Comparison of ENCODE assay signal across 34 mouse cellular contexts in genomic region chr7:90259899-90260298, GRCm38 (mm10). TPM values are rescaled to one million over a fixed set of nuclear protein-coding genes. Genes with fewer than 3 reads are reported as not detected.
DNase-seq lines count a peak whose midpoint lies in the region; ATAC-seq and TF ChIP-seq lines count a peak whose summit lies in the region.
"Had no signal": no experiment of that assay in that cellular context is flagged by ENCODE, and none has a peak within 500 bp of the region (broad histone marks: within the 10 kb centered on the region; RNA-seq: fewer than 3 reads in every experiment).

No protein-coding gene starts in this region.

- no peak for TF ChIP-seq CTCF in liver, postnatal 0 days (IDR thresholded peaks at IDR 0.05; ENCODE audit: low read depth)

- H3K27ac ChIP-seq in liver, embryonic 13.5 days: no peak overlapping the region
- no peak overlapping the region for H3K27ac ChIP-seq in liver, postnatal 0 days (ENCODE audit: low read depth)
- H3K27ac ChIP-seq in hindbrain, embryonic 16.5 days (ENCODE audit: low read depth, low read length): no peak overlapping the region
- H3K27ac ChIP-seq: embryonic facial prominence, embryonic 10.5 days; embryonic facial prominence, embryonic 13.5 days; forebrain, embryonic 12.5 days; forebrain, embryonic 15.5 days; heart, adult 2 months; heart, embryonic 10.5 days; heart, embryonic 13.5 days; hindbrain, embryonic 14.5 days had no signal

- no peaks in the 10 kb centered on the region for H3K9me3 ChIP-seq in liver, embryonic 13.5 days (replicated peaks)
- no peaks in the 10 kb centered on the region for H3K9me3 ChIP-seq in liver, postnatal 0 days (ENCODE audit: low read length)
- H3K9me3 ChIP-seq in hindbrain, embryonic 16.5 days (ENCODE audit: control insufficient read depth, low read length): no peaks in the 10 kb centered on the region
- H3K9me3 ChIP-seq: embryonic facial prominence, embryonic 10.5 days; embryonic facial prominence, embryonic 13.5 days; forebrain, embryonic 12.5 days; forebrain, embryonic 15.5 days; G1E; heart, embryonic 10.5 days; heart, embryonic 13.5 days had no signal

- no peak overlapping the region for H3K4me2 ChIP-seq in liver, embryonic 13.5 days
- H3K4me2 ChIP-seq in liver, postnatal 0 days (ENCODE audit: low read depth, low read length): no peak overlapping the region
- H3K4me2 ChIP-seq in hindbrain, embryonic 16.5 days (ENCODE audit: low read length): no peak overlapping the region
- H3K4me2 ChIP-seq: embryonic facial prominence, embryonic 13.5 days; forebrain, embryonic 12.5 days; forebrain, embryonic 15.5 days; heart, embryonic 13.5 days; hindbrain, embryonic 14.5 days had no signal

- no peak overlapping the region for H3K4me3 ChIP-seq in liver, embryonic 13.5 days (replicated peaks)
- H3K4me3 ChIP-seq in liver, postnatal 0 days (ENCODE audit: low read depth, low read length): no peak overlapping the region
- H3K4me3 ChIP-seq in hindbrain, embryonic 16.5 days (ENCODE audit: low read length): no peak overlapping the region
- H3K4me3 ChIP-seq: embryonic facial prominence, embryonic 10.5 days; embryonic facial prominence, embryonic 13.5 days; erythroblast, embryonic 14.5 days; forebrain, embryonic 12.5 days; forebrain, embryonic 15.5 days; heart, adult 2 months; heart, embryonic 10.5 days; heart, embryonic 13.5 days had no signal

- H3K36me3 ChIP-seq in liver, embryonic 13.5 days: no peaks in the 10 kb centered on the region
- H3K36me3 ChIP-seq in liver, postnatal 0 days (replicated peaks; ENCODE audit: insufficient read depth, low read length): no peaks in the 10 kb centered on the region
- H3K36me3 ChIP-seq in hindbrain, embryonic 16.5 days (ENCODE audit: control insufficient read depth, insufficient read depth, low read length): no peaks in the 10 kb centered on the region
- H3K36me3 ChIP-seq: embryonic facial prominence, embryonic 10.5 days; embryonic facial prominence, embryonic 13.5 days; forebrain, embryonic 12.5 days; forebrain, embryonic 15.5 days; G1E; heart, embryonic 10.5 days; heart, embryonic 13.5 days had no signal

- ATAC-seq in common myeloid progenitor, adult 5-6 weeks (replicated peaks; ENCODE audit: low read depth, poor library complexity, severe bottlenecking): peak; percentile 36; the same call in 1 of the 2 replicates
- 0 out of 2 replicates have a peak, but pooled peaks have one; percentile 41 for ATAC-seq in liver, embryonic 13.5 days (ENCODE audit: low read depth)
- no peak for ATAC-seq in liver, postnatal 0 days
- ATAC-seq in hindbrain, embryonic 16.5 days: no peak
- ATAC-seq: forebrain, embryonic 15.5 days; Patski had no signal

- WGBS in liver, embryonic 13.5 days (ENCODE audit: insufficient replicate concordance): 22% methylated on average over 2 of the region's 2 CpGs
- WGBS in liver, postnatal 0 days (ENCODE audit: insufficient replicate concordance): 44% methylated on average over 2 of the region's 2 CpGs
- 82% methylated on average over 2 of the region's 2 CpGs for WGBS in hindbrain, embryonic 16.5 days

- no peak overlapping the region for H3K9ac ChIP-seq in liver, embryonic 13.5 days
- H3K9ac ChIP-seq in liver, postnatal 0 days (replicated peaks): no peak overlapping the region
- H3K9ac ChIP-seq in hindbrain, embryonic 16.5 days (ENCODE audit: low read depth, low read length): no peak overlapping the region
- H3K9ac ChIP-seq: embryonic facial prominence, embryonic 13.5 days; forebrain, embryonic 12.5 days; forebrain, embryonic 15.5 days; heart, embryonic 13.5 days; hindbrain, embryonic 14.5 days had no signal

- no peaks in the 10 kb centered on the region for H3K27me3 ChIP-seq in liver, embryonic 13.5 days
- no peaks in the 10 kb centered on the region for H3K27me3 ChIP-seq in liver, postnatal 0 days (ENCODE audit: insufficient read depth, low read length)
- H3K27me3 ChIP-seq in hindbrain, embryonic 16.5 days (replicated peaks; ENCODE audit: control insufficient read depth, insufficient read depth, low read length): no peaks in the 10 kb centered on the region
- H3K27me3 ChIP-seq: CH12.LX; embryonic facial prominence, embryonic 13.5 days; forebrain, embryonic 12.5 days; forebrain, embryonic 15.5 days; heart, embryonic 13.5 days; Patski had no signal

- 0 out of 2 replicates have a peak, but pooled peaks have one; percentile 13 for TF ChIP-seq EP300 in liver, postnatal 0 days (IDR thresholded peaks at IDR 0.05; ENCODE audit: low read depth)

- 0 out of 2 replicates have a peak, but pooled peaks cover 4% of the 10 kb centered on the region for H3K4me1 ChIP-seq in liver, embryonic 13.5 days (replicated peaks)
- H3K4me1 ChIP-seq in liver, postnatal 0 days (ENCODE audit: insufficient read depth): no peaks in the 10 kb centered on the region
- H3K4me1 ChIP-seq in hindbrain, embryonic 16.5 days (ENCODE audit: control insufficient read depth, insufficient read depth, low read depth, low read length): no peaks in the 10 kb centered on the region
- H3K4me1 ChIP-seq: embryonic facial prominence, embryonic 13.5 days; heart, embryonic 10.5 days; heart, embryonic 13.5 days had no signal

- no peak for DNase-seq in liver, embryonic 13.5 days
- no peak for DNase-seq in liver, postnatal 0 days
- DNase-seq in gastrocnemius, postnatal 25 days: no peak
- no peak for DNase-seq in yolk sac, embryonic 10.5 days (ENCODE audit: low spot score)
- DNase-seq: adrenal gland, postnatal 10 days; adrenal gland, postnatal 36 days; B cell, adult 2 months; cerebellum, adult 18-20 months; cerebellum, adult 9-11 months; cerebellum, postnatal 25 days; embryo, embryonic 11 days; gastrocnemius, postnatal 36 days; heart, adult 2 months; heart, postnatal 14 days; heart, postnatal 4 days had no signal

RNA-seq across cellular contexts. Expression of gene Ccdc83, which starts 5.7 kb away (rescaled TPM):
- total RNA-seq in common myeloid progenitor, adult 5-6 weeks (2017): not detected in 2 replicates
- polyA plus RNA-seq in liver, embryonic 13.5 days (2015; fragmentation: Nextera tagmentation; extraction: Ambion mirVana): not detected in 2 replicates
- polyA plus RNA-seq in liver, postnatal 0 days (2015; fragmentation: Nextera tagmentation; extraction: Ambion mirVana): not detected in 2 replicates
- not detected for total RNA-seq in gastrocnemius, postnatal 25 days (2021)
- not detected in 2 replicates for polyA plus RNA-seq in hindbrain, embryonic 16.5 days (2015; fragmentation: Nextera tagmentation; extraction: Ambion mirVana)
- total RNA-seq: adrenal gland, adult 18-20 months; adrenal gland, postnatal 10 days; adrenal gland, postnatal 36 days; CH12.LX; gastrocnemius, adult 8-10 months; gastrocnemius, postnatal 36 days; granulocyte monocyte progenitor cell, adult 5-6 weeks; heart, adult 2 months; heart, postnatal 4 days had no signal
- polyA plus RNA-seq: cortical plate, adult 2 months; embryonic facial prominence, embryonic 10.5 days; embryonic facial prominence, embryonic 13.5 days; erythroblast, embryonic 14.5 days; forebrain, embryonic 12.5 days; forebrain, embryonic 15.5 days; G1E; heart, embryonic 13.5 days; heart, embryonic 16.5 days; hindbrain, embryonic 11.5 days; hindbrain, embryonic 14.5 days; Patski had no signal

RNA-seq across cellular contexts. Expression of gene Sytl2, which starts 42.2 kb away (rescaled TPM):
- total RNA-seq in common myeloid progenitor, adult 5-6 weeks (2017): 0.39 TPM in 1 of 2 replicates, not detected in the other
- 0.77 and 0.93 TPM in 2 replicates for polyA plus RNA-seq in liver, embryonic 13.5 days (2015; fragmentation: Nextera tagmentation; extraction: Ambion mirVana)
- polyA plus RNA-seq in liver, postnatal 0 days (2015; fragmentation: Nextera tagmentation; extraction: Ambion mirVana): 0.42 and 0.66 TPM in 2 replicates
- 1 to 10 TPM; 5.8 to 6.0 TPM for total RNA-seq in gastrocnemius, postnatal 25 days (2021)
- polyA plus RNA-seq in hindbrain, embryonic 16.5 days (2015; fragmentation: Nextera tagmentation; extraction: Ambion mirVana): 7.8 and 7.9 TPM in 2 replicates
- total RNA-seq: granulocyte monocyte progenitor cell, adult 5-6 weeks had no signal
- polyA plus RNA-seq: G1E had no signal

Comparison
In these comparisons a context has a peak if more than half of its experiments do, and no peak if none do; other contexts are left out.
1. ATAC-seq: peak in common myeloid progenitor, adult 5-6 weeks (single experiment) and liver, embryonic 13.5 days (single experiment); none in liver, postnatal 0 days (single experiment) and hindbrain, embryonic 16.5 days (single experiment).